Mouse (Mus musculus) lung, embryonic 14.5 days (tissue): ENCODE data around the gene Lefty2. TPM values are rescaled to one million over a fixed set of nuclear protein-coding genes. Genes with fewer than 3 reads are reported as not detected.
A peak's percentile ranks its signal among the peaks of the same experiment; 100 is the strongest.

Experiments
- ATAC-seq: fragments of 200-750 bp; cut with Nextera tagmentation; 2 replicates; pipeline ENCODE4 v1.8.0; 2017; ENCODE audit warnings: mild to moderate bottlenecking, moderate TSS enrichment, moderate library complexity; ENCODE audit not compliant: insufficient read depth
- DNase-seq: peaks from one replicate; pipeline ENCODE4 v3.0.0-alpha.2; 2015
- H3K27ac ChIP-seq: fragments of 300-500 bp; sonication (generic); 2 replicates; pipeline ENCODE4 v1.5.1; 2014; ENCODE audit warnings: low read depth, mild to moderate bottlenecking, moderate library complexity
- H3K27me3 ChIP-seq: fragments of 300-500 bp; sonication (generic); 2 replicates; pipeline ENCODE4 v1.6.1; 2014; ENCODE audit warnings: low read length, control low read depth; ENCODE audit not compliant: insufficient read depth
- H3K36me3 ChIP-seq: fragments of 300-500 bp; sonication (generic); 2 replicates; pipeline ENCODE4 v1.6.1; 2014; ENCODE audit warnings: control low read depth; ENCODE audit not compliant: insufficient read depth
- H3K4me1 ChIP-seq: fragments of 300-500 bp; sonication (generic); 2 replicates; pipeline ENCODE4 v1.6.1; 2014; ENCODE audit warnings: antibody characterized with exemption, control low read depth; ENCODE audit not compliant: insufficient read depth
- H3K4me2 ChIP-seq: fragments of 300-500 bp; sonication (generic); 2 replicates; pipeline ENCODE4 v1.6.1; 2014; ENCODE audit warnings: mild to moderate bottlenecking
- H3K4me3 ChIP-seq: fragments of 300-500 bp; sonication (generic); 2 replicates; pipeline ENCODE4 v1.5.1; 2014; ENCODE audit warnings: low read depth, low read length
- H3K9ac ChIP-seq: fragments of 300-500 bp; sonication (generic); 2 replicates; pipeline ENCODE4 v1.6.1; 2014
- H3K9me3 ChIP-seq: fragments of 300-500 bp; sonication (generic); 2 replicates; pipeline ENCODE4 v1.6.1; 2016; ENCODE audit warnings: low read depth, low read length, control low read depth
- CTCF ChIP-seq: IDR thresholded peaks from 2 replicates; pipeline ENCODE4 v1.5.1; 2016; ENCODE audit warnings: antibody characterized with exemption, low read depth
- WGBS: fragments of 180-500 bp; shearing (Covaris S2); extraction: QIAGEN DNeasy Blood & Tissue Kit; methylation state at CpG from one replicate; pipeline ENCODE4 v1.1.7; 2014; 5-methylcytosine and 5-hydroxymethylcytosine counted together
- polyA plus RNA-seq: library from polyadenylated mRNA; unstranded; fragments of >200 nt; fragmentation: Nextera tagmentation; extraction: Ambion mirVana; gene quantifications from 2 replicates; pipeline ENCODE4 v1.2.1, GENCODE M21; 2014

The Lefty2 gene
- polyA plus RNA-seq, 1 experiment from 2014 or later, result not detected

DNA sequence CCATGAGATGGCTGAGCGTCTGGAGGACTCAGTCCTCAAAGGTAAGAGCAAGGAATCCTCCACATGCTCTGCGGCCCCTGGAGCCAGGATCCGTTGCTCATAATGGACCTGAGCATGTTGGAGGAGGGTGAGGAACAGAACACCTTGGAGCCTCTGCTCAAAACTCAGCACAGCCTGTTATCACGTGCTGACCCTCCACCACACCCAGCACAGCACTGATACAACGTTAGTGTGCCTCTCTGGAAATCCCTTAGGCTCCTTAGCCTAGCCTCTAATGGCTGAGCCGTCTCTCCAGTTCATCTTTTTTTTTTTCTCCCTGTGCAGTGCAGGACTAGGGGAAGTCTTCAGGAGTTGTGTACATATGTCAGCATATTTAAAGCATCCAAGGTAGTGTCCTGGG is 32.9 kb upstream of the Lefty2 start:
- Histone ChIP-seq H3K9ac (no peak overlapping the region), H3K9me3 (no peaks in the 10 kb centered on the region), H3K4me3 (no peak overlapping the region), H3K36me3 (peaks cover 90% of the 10 kb centered on the region), H3K27ac (no peak overlapping the region), H3K4me1 (no peaks in the 10 kb centered on the region), H3K27me3 (no peaks in the 10 kb centered on the region), H3K4me2 (no peak overlapping the region)
- WGBS, result 82% methylated on average over 6 of the region's 6 CpGs
- TF ChIP-seq CTCF, result no peak
- ATAC-seq (no peak), DNase-seq (no peak)

DNA sequence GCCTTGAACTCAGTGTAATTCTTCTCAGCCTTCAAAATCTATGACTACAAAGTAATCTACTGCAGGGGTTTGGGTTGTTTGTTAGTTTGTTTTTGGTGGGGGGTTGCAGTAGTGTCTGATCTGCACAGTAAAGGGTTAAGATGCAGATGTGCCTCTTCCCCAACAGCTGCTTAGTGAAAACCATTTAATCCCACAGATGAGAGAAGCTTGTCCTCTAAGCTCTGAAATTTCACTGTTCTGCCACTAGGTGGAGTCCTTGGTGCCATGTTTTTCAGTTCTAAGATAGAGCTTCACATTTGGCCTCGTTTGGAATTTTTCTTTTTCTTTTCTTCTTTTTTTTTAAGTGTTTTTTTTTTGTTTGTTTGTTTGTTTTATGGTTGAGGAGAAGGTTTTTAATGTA is 29.3 kb upstream of the Lefty2 start:
- no peak overlapping the region for H3K27ac ChIP-seq
- DNase-seq (peak; percentile 84), ATAC-seq (no peak)
- peaks cover 94% of the 10 kb centered on the region for H3K36me3 ChIP-seq
- no peak overlapping the region for H3K9ac ChIP-seq
- TF ChIP-seq CTCF, result peak; percentile 85
- H3K4me3 ChIP-seq, result no peak overlapping the region
- H3K4me1 ChIP-seq, result no peaks in the 10 kb centered on the region
- no peaks in the 10 kb centered on the region for H3K9me3 ChIP-seq
- no peaks in the 10 kb centered on the region for H3K27me3 ChIP-seq
- 18% methylated on average over 1 of the region's 1 CpGs for WGBS
- H3K4me2 ChIP-seq, result no peak overlapping the region

DNA sequence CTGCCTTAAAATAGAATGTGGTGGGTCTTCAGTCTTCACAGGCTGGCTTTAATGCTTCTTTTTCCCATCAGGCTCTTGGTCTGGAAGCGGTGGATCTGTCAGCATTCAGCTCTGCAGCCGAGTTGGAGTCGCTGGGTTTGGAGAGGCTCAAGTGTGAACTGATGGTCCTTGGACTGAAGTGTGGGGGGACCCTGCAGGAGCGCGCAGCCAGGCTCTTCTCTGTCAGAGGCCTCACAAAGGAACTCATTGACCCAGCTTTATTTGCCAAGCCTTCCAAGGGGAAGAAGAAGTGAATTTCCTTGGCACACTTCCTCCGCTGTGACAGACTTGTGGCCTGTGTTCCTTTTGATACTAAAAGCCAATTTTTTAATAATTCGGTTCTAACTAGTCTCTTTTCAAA is 26.9 kb upstream of the Lefty2 start:
- peak overlapping the region; percentile 58; the same call in 1 of the 2 replicates for H3K27ac ChIP-seq
- H3K27me3 ChIP-seq, result no peaks in the 10 kb centered on the region
- ATAC-seq (no peak), DNase-seq (peak; percentile 39)
- H3K9ac ChIP-seq, result no peak overlapping the region
- no peak for TF ChIP-seq CTCF
- H3K9me3 ChIP-seq, result no peaks in the 10 kb centered on the region
- peaks cover 72% of the 10 kb centered on the region for H3K36me3 ChIP-seq
- H3K4me2 ChIP-seq, result no peak overlapping the region
- WGBS, result 72% methylated on average over 7 of the region's 7 CpGs
- H3K4me1 ChIP-seq, result no peaks in the 10 kb centered on the region
- H3K4me3 ChIP-seq, result no peak overlapping the region

DNA sequence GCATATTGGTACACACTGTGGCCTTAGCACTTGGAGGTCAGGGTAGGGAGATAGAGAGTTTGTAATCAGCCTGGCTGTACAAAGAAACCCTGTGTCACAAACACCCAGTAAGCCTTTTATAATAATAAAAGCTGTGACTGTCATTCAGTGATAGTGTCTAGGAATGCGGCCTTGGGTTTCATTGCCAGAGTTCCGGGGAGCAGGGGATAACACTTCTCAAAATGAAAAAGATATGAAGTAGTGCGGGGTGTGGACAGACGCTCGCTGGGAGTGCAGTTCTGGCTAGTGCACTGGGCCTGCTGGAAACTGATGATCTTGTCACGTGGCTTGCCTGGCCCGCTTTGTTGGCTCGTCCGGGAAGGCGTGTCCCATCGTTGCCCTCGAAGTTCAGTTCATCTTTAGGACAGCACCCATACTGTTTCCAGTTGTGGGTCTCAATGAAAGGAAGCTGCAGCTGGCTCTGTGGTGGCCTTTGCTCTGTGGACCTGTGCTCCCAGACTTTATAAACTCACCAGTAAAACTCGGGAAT is 22.7 kb upstream of the Lefty2 start:
- Histone ChIP-seq H3K36me3 (peaks cover 33% of the 10 kb centered on the region), H3K4me2 (no peak overlapping the region), H3K9ac (no peak overlapping the region), H3K27ac (no peak overlapping the region), H3K4me1 (no peaks in the 10 kb centered on the region), H3K27me3 (no peaks in the 10 kb centered on the region), H3K9me3 (no peaks in the 10 kb centered on the region), H3K4me3 (no peak overlapping the region)
- ATAC-seq (no peak), DNase-seq (no peak)
- WGBS, result 60% methylated on average over 13 of the region's 13 CpGs
- TF ChIP-seq CTCF, result no peak

DNA sequence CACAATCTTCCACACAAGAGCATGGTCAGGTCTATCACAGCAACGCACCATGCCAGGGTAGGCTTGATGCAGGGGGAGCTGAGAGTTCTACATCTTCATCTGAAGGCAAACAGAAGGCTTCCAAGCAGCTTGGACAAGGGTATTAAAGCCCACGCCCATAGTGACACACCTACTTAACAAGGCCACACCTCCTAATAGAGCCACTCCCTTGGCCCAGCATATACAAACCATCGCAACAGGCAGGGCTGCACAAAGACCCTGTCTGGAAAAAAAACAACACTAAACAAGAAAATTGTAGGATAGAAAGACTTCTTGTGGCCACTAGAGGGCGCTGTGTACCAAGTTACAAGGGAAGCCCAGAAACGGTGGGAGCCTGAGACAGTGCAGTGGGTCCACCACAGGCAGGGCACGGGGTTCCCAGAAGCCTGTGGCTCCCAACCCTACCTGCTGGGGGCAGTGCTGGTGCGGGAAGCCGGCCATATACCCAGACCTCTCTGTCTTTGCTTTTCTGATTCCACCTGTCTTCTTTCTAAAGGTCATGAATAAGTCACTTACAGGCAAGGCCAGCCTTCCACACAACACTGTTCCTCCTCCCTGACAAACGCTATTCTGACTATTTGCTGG is 18.9 kb upstream of the Lefty2 start:
- no peaks in the 10 kb centered on the region for H3K4me1 ChIP-seq
- H3K27me3 ChIP-seq, result no peaks in the 10 kb centered on the region
- no peak overlapping the region for H3K27ac ChIP-seq
- H3K4me3 ChIP-seq, result no peak overlapping the region
- 18% methylated on average over 9 of the region's 9 CpGs for WGBS
- H3K9ac ChIP-seq, result no peak overlapping the region
- no peaks in the 10 kb centered on the region for H3K36me3 ChIP-seq
- peak; percentile 63 for ATAC-seq
- peak; percentile 79 for TF ChIP-seq CTCF
- no peak overlapping the region for H3K4me2 ChIP-seq
- H3K9me3 ChIP-seq, result no peaks in the 10 kb centered on the region
- DNase-seq, result peak; percentile 79

DNA sequence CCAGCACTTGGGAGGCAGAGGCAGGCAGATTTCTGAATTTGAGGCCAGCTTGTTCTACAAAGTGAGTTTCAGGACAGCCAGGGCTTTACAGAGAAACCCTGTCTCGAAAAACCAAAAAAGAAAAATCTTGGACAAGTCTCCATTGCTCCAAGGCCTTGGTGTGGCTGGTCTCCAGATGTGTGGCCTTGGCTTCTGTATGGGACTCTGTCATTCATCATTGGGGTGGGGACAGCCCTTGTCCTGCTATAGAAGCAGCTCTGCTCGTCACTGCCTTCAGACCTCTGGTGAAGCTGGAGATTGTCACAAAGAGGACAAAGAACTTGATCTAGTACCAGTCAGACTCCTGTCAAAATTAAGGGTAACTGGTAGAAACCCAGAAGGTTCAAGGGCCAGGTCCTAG is 18.3 kb upstream of the Lefty2 start:
- ATAC-seq (no peak), DNase-seq (no peak)
- no peaks in the 10 kb centered on the region for H3K36me3 ChIP-seq
- H3K9ac ChIP-seq, result no peak overlapping the region
- no peak overlapping the region for H3K4me2 ChIP-seq
- 84% methylated on average over 2 of the region's 2 CpGs for WGBS
- no peak overlapping the region for H3K27ac ChIP-seq
- no peaks in the 10 kb centered on the region for H3K27me3 ChIP-seq
- TF ChIP-seq CTCF, result no peak
- H3K9me3 ChIP-seq, result no peaks in the 10 kb centered on the region
- H3K4me1 ChIP-seq, result no peaks in the 10 kb centered on the region
- no peak overlapping the region for H3K4me3 ChIP-seq

DNA sequence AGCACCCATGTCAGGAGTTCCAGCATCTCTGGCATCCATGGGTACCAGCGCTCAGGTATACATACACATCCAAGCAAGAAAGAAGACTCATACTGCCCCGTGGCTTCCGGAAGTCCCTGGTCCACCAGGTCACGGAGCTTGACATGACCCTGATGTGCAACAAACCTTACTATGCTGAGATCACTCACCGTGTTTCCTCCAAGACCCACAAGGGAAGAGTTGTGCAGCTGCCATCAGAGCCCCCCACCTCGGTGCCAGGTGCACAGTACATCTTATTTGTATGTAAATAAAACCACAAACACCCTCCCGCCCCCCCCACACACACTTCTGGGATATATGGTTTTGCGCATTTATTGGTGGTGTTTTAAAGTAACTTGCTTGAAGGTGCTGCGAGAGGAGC is 17.8 kb upstream of the Lefty2 start:
- DNase-seq (no peak), ATAC-seq (no peak)
- Histone ChIP-seq H3K4me3 (no peak overlapping the region), H3K4me1 (no peaks in the 10 kb centered on the region), H3K9me3 (no peaks in the 10 kb centered on the region), H3K4me2 (no peak overlapping the region), H3K9ac (no peak overlapping the region), H3K27me3 (no peaks in the 10 kb centered on the region), H3K36me3 (no peaks in the 10 kb centered on the region), H3K27ac (no peak overlapping the region)
- TF ChIP-seq CTCF, result no peak
- 87% methylated on average over 9 of the region's 9 CpGs for WGBS
